Mouse (Mus musculus) erythroblast, embryonic 14.5 days (primary cell): ENCODE results near the gene Tatdn2.

ENCODE experiments used
- GATA1 ChIP-seq: IDR thresholded peaks from 2 replicates; pipeline ENCODE4 v1.6.1; 2012; ENCODE audit warnings: low read length, inconsistent platforms, mixed read lengths
- TAL1 ChIP-seq: IDR thresholded peaks from 3 replicates; pipeline ENCODE4 v1.6.1; 2012; ENCODE audit warnings: low read length, inconsistent platforms, mixed read lengths

GRCm38 (mm10) chr6:113677070-113677734 lies 19.6 kb upstream of the Tatdn2 start:
- TF ChIP-seq GATA1 = no peak
- TF ChIP-seq TAL1 = no peak
